Mouse (Mus musculus) embryo, embryonic 9.5 days (tissue): ENCODE results near the gene Sult2a4.
"Not testable (repeated sequence)": the region's sequence is repeated elsewhere in the genome, so short reads cannot be mapped to it uniquely, and the experiment has no call there.

Experiments used
- DNase-seq: peaks from one replicate; pipeline ENCODE4 v3.0.0-alpha.2; 2017; ENCODE audit errors: extremely low spot score

The Sult2a4 gene

DNA sequence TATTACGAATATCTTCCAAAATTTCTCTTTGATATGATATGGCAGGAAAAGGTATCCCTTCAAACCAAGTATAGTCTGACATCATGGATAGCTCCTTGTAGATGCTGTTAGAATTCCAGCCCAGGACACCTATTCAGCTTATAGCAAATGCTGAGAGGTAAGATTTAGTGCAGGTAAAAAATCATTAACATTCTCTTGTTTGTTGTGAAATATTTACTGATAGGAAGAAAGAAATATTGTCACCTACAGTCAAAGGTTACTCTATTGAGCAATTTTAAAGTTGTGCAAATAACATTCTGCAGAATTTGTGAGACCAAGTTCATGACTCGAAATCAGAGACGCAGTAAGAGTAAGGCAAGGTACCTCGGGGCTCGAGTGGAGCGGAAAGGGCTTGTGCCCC, at the start of gene Sult2a4:
Sult2a4 (minus strand) TSS at position 101 of the 400 bp plus-strand sequence.
- DNase-seq = not testable (repeated sequence)

DNA sequence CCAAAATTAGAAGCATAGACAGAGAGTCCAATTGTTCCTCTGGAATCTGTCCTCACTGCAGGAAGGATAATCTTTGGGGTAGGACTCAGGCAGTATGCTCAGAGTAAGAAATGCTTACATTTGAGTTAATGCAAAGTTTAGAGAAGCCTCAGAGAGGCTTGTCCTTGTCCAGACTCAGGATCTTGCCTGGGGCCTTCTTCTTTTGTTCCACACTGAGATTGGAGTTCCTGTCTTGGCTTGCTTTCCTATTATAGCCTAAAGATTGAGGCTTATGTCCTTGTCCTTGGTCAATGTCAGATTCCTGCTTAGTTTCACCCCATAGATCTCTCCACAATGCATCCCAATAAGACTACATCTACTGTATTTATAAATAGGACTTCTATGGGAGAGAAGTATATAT, 41.4 kb upstream of the Sult2a4 start:
- not testable (repeated sequence) for DNase-seq

DNA sequence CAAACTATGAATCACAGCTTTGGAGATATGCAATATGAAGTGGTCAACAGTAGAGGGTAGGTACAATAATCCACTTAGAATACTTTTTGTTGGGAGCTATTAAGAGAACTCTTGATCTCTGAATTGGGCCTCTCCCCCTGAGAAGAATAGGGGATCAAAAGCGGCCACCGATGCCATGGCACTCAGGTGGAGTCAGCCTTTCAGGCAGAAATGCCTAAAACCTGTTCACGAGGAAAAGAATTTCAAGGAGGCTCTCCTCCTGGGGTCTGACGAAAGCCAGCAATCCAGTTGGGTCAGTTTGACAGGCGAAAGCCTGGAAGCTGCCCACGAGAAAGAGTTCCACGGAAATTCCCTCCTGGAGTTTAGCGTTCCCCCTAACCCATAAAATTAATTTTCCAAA, 23.7 kb upstream of the Sult2a4 start:
- no peak for DNase-seq

DNA sequence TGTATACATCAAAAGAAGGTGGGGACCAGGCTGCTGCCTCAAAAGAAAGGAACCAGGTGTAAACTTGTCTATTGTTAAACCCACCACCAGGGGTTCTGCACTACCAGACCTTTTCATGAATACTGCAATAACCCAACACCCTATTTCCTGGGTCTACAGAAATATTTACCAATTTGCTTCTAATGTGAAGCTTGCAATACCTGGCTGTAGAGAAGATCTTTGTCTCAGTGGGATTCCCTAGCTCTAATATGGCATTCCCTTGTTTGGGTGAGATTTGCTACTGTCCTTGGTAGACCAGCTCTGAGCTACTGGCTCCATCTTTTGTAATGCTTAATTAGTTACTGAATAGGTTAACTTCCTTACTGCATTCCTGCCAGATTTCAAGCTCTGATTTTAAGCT, 21.3 kb upstream of the Sult2a4 start:
- DNase-seq = not testable (repeated sequence)
